Mouse (Mus musculus): ENCODE data around the gene Pdzrn4. TPM values are rescaled to one million over a fixed set of nuclear protein-coding genes. Genes with fewer than 3 reads are reported as not detected.
A peak's percentile ranks its signal among the peaks of the same experiment; 100 is the strongest.

The Pdzrn4 gene
- polyA plus RNA-seq, 1 experiment from 2014 or later, result 1.9 TPM

DNA sequence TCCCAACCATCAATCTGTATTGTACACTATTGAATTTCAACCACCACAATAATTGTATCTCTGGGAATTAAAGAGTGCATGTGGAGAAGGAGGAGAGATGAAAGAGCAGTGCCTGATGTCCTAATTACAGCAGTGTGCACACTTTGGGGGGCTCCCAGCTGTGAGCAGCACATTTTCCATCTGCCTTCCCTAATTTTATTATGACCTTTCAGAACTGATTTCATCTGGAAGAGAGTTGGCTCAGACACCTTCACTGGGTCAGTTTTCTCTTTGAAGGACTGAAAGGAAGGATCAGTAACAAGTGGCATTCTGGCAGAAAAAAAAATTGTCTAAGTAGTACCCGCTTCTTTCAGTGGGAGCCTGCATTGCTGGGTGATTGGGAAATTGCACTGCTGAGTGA is 119.0 kb downstream of the Pdzrn4 start:
- H3K9me3 ChIP-seq, result no peaks in the 10 kb centered on the region
- no peaks in the 10 kb centered on the region for H3K36me3 ChIP-seq
- 83% methylated on average over 1 of the region's 1 CpGs for WGBS
- H3K27me3 ChIP-seq (replicated peaks), result no peaks in the 10 kb centered on the region
- no peak for ATAC-seq
- H3K4me2 ChIP-seq (replicated peaks), result no peak overlapping the region
- H3K27ac ChIP-seq, result no peak overlapping the region
- no peaks in the 10 kb centered on the region for H3K4me1 ChIP-seq (replicated peaks)
- no peak overlapping the region for H3K9ac ChIP-seq
- no peak overlapping the region for H3K4me3 ChIP-seq (replicated peaks)

DNA sequence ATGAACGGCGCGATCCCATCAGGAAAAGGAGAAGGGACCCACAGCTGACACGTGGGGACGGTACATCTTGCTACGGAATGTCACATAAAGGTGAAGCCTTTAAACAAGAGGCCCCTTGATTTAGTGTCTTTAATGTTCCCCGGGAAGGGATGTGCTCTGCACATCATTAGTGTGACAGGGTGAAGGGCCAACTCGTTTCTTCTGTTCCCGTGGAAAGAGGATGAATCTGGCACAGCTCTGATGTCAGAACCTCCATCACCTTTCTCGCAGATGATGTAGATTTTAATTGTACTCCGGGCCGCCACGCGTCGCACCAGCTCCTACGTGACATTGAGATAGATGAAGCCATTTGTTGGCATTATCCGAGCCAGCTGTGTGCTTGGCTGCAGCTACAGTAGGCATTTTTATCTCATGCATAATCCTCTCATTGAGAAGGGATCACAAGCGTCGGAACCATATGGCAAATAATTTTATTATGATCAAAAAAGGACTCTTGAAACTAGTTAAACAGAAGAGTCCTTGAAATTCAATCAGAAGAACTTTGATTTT is 124.1 kb downstream of the Pdzrn4 start:
- Histone ChIP-seq H3K27ac (no peak overlapping the region), H3K4me2 (replicated peaks) (peak overlapping the region; percentile 25; the same call in 1 of the 2 replicates), H3K36me3 (no peaks in the 10 kb centered on the region), H3K4me1 (replicated peaks) (no peaks in the 10 kb centered on the region), H3K9ac (no peak overlapping the region), H3K27me3 (replicated peaks) (no peaks in the 10 kb centered on the region), H3K4me3 (replicated peaks) (no peak overlapping the region), H3K9me3 (no peaks in the 10 kb centered on the region)
- ATAC-seq, result no peak
- WGBS, result 35% methylated on average over 19 of the region's 19 CpGs

GRCm38 (mm10) chr15:92521686-92522085 is 125.0 kb downstream of the Pdzrn4 start:
- peak overlapping the region; percentile 45; the same call in 1 of the 2 replicates for H3K4me2 ChIP-seq (replicated peaks)
- WGBS, result 19% methylated on average over 7 of the region's 7 CpGs
- no peaks in the 10 kb centered on the region for H3K9me3 ChIP-seq
- no peak for ATAC-seq
- no peak overlapping the region for H3K27ac ChIP-seq
- no peak overlapping the region for H3K4me3 ChIP-seq (replicated peaks)
- H3K36me3 ChIP-seq, result no peaks in the 10 kb centered on the region
- H3K4me1 ChIP-seq (replicated peaks), result no peaks in the 10 kb centered on the region
- H3K9ac ChIP-seq, result no peak overlapping the region
- H3K27me3 ChIP-seq (replicated peaks), result no peaks in the 10 kb centered on the region

- Histone ChIP-seq H3K27ac (no peak overlapping the region), H3K36me3 (no peaks in the 10 kb centered on the region), H3K4me3 (replicated peaks) (no peak overlapping the region), H3K4me1 (replicated peaks) (no peaks in the 10 kb centered on the region), H3K27me3 (replicated peaks) (no peaks in the 10 kb centered on the region), H3K4me2 (replicated peaks) (no peak overlapping the region), H3K9me3 (no peaks in the 10 kb centered on the region), H3K9ac (no peak overlapping the region)
- no peak for ATAC-seq
- 18% methylated on average over 2 of the region's 2 CpGs for WGBS
These were observed 128.2 kb downstream of the Pdzrn4 start for GRCm38 (mm10) chr15:92524917-92525316.

GRCm38 (mm10) chr15:92525416-92525815 is 128.7 kb downstream of the Pdzrn4 start:
- H3K4me2 ChIP-seq (replicated peaks), result no peak overlapping the region
- H3K36me3 ChIP-seq, result no peaks in the 10 kb centered on the region
- H3K9ac ChIP-seq, result no peak overlapping the region
- no peaks in the 10 kb centered on the region for H3K9me3 ChIP-seq
- no peak for ATAC-seq
- H3K27me3 ChIP-seq (replicated peaks), result no peaks in the 10 kb centered on the region
- 74% methylated on average over 9 of the region's 9 CpGs for WGBS
- no peak overlapping the region for H3K4me3 ChIP-seq (replicated peaks)
- H3K27ac ChIP-seq, result no peak overlapping the region
- H3K4me1 ChIP-seq (replicated peaks), result no peaks in the 10 kb centered on the region

DNA sequence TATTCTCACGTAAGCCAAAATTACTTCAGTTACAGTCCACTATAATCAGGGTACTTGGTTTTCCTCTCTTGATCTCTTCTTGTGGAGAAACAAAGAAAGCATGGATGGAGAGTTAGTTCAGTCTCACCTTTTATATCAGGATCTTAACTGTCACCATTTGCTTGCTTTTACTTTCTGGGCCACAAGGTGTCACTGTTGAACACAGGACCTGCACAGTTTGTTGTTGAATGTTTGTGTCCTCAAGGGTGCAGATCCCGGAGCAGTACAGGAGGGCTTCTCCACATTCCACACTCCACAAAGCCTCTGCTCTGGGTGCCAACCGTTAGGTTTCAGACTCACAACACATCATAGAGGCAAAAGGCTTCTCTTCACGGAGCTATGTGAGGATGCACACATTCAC is 130.1 kb downstream of the Pdzrn4 start:
- H3K9me3 ChIP-seq, result no peaks in the 10 kb centered on the region
- no peaks in the 10 kb centered on the region for H3K27me3 ChIP-seq (replicated peaks)
- no peaks in the 10 kb centered on the region for H3K36me3 ChIP-seq
- H3K4me1 ChIP-seq (replicated peaks), result no peaks in the 10 kb centered on the region
- H3K27ac ChIP-seq, result no peak overlapping the region
- H3K4me3 ChIP-seq (replicated peaks), result no peak overlapping the region
- H3K4me2 ChIP-seq (replicated peaks), result no peak overlapping the region
- H3K9ac ChIP-seq, result no peak overlapping the region
- 75% methylated on average over 4 of the region's 4 CpGs for WGBS
- ATAC-seq, result no peak

GRCm38 (mm10) chr15:92543252-92543651 is 146.6 kb downstream of the Pdzrn4 start:
- Histone ChIP-seq H3K4me1 (replicated peaks) (no peaks in the 10 kb centered on the region), H3K36me3 (no peaks in the 10 kb centered on the region), H3K4me3 (replicated peaks) (no peak overlapping the region), H3K4me2 (replicated peaks) (no peak overlapping the region), H3K9ac (no peak overlapping the region), H3K27me3 (replicated peaks) (no peaks in the 10 kb centered on the region), H3K27ac (no peak overlapping the region), H3K9me3 (no peaks in the 10 kb centered on the region)
- WGBS, result 11% methylated on average over 1 of the region's 1 CpGs
- ATAC-seq, result no peak

DNA sequence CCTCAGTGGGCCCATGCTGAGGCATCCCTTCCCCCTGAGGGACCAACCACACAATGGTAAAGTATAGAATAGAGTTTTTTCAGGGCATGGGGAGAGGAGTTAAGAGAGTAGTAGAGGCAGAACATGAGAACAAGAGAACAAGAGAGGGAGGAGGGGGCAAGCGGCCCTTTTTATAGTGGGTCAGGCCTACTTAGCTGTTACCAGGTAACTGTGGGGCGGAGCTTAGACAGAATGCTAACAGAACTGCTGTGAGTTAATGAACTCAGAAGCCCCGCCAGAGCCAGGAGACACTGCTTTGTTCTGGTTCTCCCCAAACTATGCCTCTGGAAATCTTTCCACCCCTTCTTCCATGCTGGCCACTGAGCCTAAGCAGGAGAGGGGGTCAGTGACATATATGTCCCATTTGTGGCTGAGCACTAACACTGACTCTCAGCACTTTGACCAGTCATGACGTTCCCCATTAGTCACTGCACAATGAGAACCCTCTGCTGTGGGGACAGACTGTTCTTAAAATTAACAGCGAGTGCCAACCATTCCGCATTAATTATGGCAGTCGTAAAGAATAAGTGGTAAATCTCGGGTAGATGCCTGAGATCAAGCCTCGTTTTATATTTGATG is 150.7 kb downstream of the Pdzrn4 start:
- Histone ChIP-seq H3K9me3 (no peaks in the 10 kb centered on the region), H3K4me2 (replicated peaks) (no peak overlapping the region), H3K27ac (no peak overlapping the region), H3K36me3 (no peaks in the 10 kb centered on the region), H3K4me3 (replicated peaks) (no peak overlapping the region), H3K27me3 (replicated peaks) (no peaks in the 10 kb centered on the region), H3K9ac (no peak overlapping the region), H3K4me1 (replicated peaks) (no peaks in the 10 kb centered on the region)
- 51% methylated on average over 9 of the region's 9 CpGs for WGBS
- no peak for ATAC-seq

GRCm38 (mm10) chr15:92555012-92555574 is 158.4 kb downstream of the Pdzrn4 start:
- Histone ChIP-seq H3K4me1 (replicated peaks) (no peaks in the 10 kb centered on the region), H3K9ac (no peak overlapping the region), H3K4me3 (replicated peaks) (no peak overlapping the region), H3K27ac (no peak overlapping the region), H3K27me3 (replicated peaks) (no peaks in the 10 kb centered on the region), H3K36me3 (no peaks in the 10 kb centered on the region), H3K9me3 (no peaks in the 10 kb centered on the region), H3K4me2 (replicated peaks) (no peak overlapping the region)
- no peak for ATAC-seq
- 66% methylated on average over 7 of the region's 7 CpGs for WGBS

DNA sequence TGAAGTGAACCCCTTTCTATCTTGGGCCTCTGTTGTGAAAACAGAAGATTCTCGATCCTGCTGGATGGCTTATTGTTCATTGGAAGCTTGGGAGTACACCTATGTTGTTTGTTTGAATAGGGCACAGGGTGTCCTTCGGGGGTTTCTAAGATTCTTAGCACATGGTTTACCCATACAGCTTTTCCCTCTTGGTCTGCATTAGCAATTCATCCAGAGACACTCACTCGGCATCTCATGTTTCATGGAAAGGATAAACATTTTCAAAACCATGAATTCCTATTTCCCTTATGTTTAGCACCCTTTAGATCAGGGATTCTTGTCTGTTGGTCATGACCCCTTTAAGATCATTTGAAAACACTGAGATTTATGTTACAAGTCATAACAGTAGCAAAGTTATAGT is 159.0 kb downstream of the Pdzrn4 start:
- Histone ChIP-seq H3K9ac (no peak overlapping the region), H3K36me3 (no peaks in the 10 kb centered on the region), H3K4me3 (replicated peaks) (no peak overlapping the region), H3K4me1 (replicated peaks) (no peaks in the 10 kb centered on the region), H3K4me2 (replicated peaks) (no peak overlapping the region), H3K27ac (no peak overlapping the region), H3K27me3 (replicated peaks) (no peaks in the 10 kb centered on the region), H3K9me3 (no peaks in the 10 kb centered on the region)
- 51% methylated on average over 3 of the region's 3 CpGs for WGBS
- no peak for ATAC-seq

DNA sequence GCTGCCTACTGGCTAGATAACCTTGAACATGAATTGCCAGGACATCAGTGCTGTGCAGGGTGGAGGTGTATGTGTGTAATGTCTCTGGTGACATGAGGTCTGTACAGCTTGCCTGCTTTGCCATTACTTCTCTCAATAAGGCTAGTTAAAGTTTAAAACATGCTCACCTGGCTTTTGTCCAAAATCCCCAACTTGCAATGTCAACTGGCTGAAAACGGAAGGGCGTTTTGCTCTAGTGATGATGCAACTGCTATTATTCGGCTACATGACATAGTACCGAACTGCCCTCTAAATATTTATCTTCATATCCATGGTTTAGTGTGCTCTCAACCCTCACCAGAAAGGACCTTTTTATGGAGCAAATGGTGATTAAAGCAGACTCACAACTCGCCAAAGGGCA is 161.9 kb downstream of the Pdzrn4 start:
- Histone ChIP-seq H3K4me1 (replicated peaks) (no peaks in the 10 kb centered on the region), H3K27ac (no peak overlapping the region), H3K27me3 (replicated peaks) (no peaks in the 10 kb centered on the region), H3K36me3 (no peaks in the 10 kb centered on the region), H3K9ac (no peak overlapping the region), H3K4me3 (replicated peaks) (no peak overlapping the region), H3K4me2 (replicated peaks) (no peak overlapping the region), H3K9me3 (no peaks in the 10 kb centered on the region)
- ATAC-seq, result no peak
- 68% methylated on average over 5 of the region's 5 CpGs for WGBS

- Histone ChIP-seq H3K9me3 (no peaks in the 10 kb centered on the region), H3K27ac (no peak overlapping the region), H3K27me3 (replicated peaks) (no peaks in the 10 kb centered on the region), H3K4me2 (replicated peaks) (no peak overlapping the region), H3K9ac (no peak overlapping the region), H3K4me3 (replicated peaks) (no peak overlapping the region), H3K4me1 (replicated peaks) (no peaks in the 10 kb centered on the region), H3K36me3 (no peaks in the 10 kb centered on the region)
- WGBS, result 57% methylated on average over 6 of the region's 6 CpGs
- no peak for ATAC-seq
These were observed 165.5 kb downstream of the Pdzrn4 start for GRCm38 (mm10) chr15:92562149-92562548.

GRCm38 (mm10) chr15:92563576-92563975 is 166.9 kb downstream of the Pdzrn4 start:
- H3K9ac ChIP-seq, result no peak overlapping the region
- ATAC-seq, result no peak
- no peaks in the 10 kb centered on the region for H3K36me3 ChIP-seq
- H3K4me2 ChIP-seq (replicated peaks), result no peak overlapping the region
- H3K27ac ChIP-seq, result no peak overlapping the region
- no peaks in the 10 kb centered on the region for H3K4me1 ChIP-seq (replicated peaks)
- no peaks in the 10 kb centered on the region for H3K9me3 ChIP-seq
- no peaks in the 10 kb centered on the region for H3K27me3 ChIP-seq (replicated peaks)
- no peak overlapping the region for H3K4me3 ChIP-seq (replicated peaks)
- WGBS, result 69% methylated on average over 2 of the region's 2 CpGs

Data from intestine, embryonic 15.5 days (tissue).